23 mouse cellular contexts compared by ENCODE assay signal in genomic region chr11:116326963-116327603, GRCm38 (mm10). TPM values are rescaled to one million over a fixed set of nuclear protein-coding genes. Genes with fewer than 3 reads are reported as not detected.
A peak's percentile ranks its signal among the peaks of the same experiment; 100 is the strongest.
DNase-seq lines count a peak whose midpoint lies in the region; ATAC-seq and TF ChIP-seq lines count a peak whose summit lies in the region.
"Had no signal": no experiment of that assay in that cellular context is flagged by ENCODE, and none has a peak within 500 bp of the region (broad histone marks: within the 10 kb centered on the region; RNA-seq: fewer than 3 reads in every experiment).

No protein-coding gene starts in this region.

- H3K4me2 ChIP-seq in lung, embryonic 15.5 days = no peak overlapping the region
- H3K4me2 ChIP-seq: embryonic facial prominence, embryonic 15.5 days; forebrain, embryonic 12.5 days; heart, embryonic 13.5 days; intestine, embryonic 15.5 days; liver, embryonic 15.5 days; neural tube, embryonic 12.5 days; stomach, embryonic 15.5 days had no signal

- no peak overlapping the region for H3K27ac ChIP-seq in lung, embryonic 15.5 days
- peak overlapping the region; percentile 70 for H3K27ac ChIP-seq in embryonic facial prominence, embryonic 10.5 days (replicated peaks)
- H3K27ac ChIP-seq: embryonic facial prominence, embryonic 15.5 days; forebrain, embryonic 12.5 days; heart, embryonic 13.5 days; intestine, embryonic 15.5 days; liver, embryonic 15.5 days; neural tube, embryonic 12.5 days; stomach, embryonic 15.5 days had no signal

- peak; percentile 4; the same call in 1 of the 2 replicates for ATAC-seq in lung, embryonic 15.5 days (ENCODE audit: borderline replicate concordance, extremely low read depth, low FRiP score, low TSS enrichment)
- ATAC-seq: CD4-positive, CD25-positive, alpha-beta regulatory T cell, adult 4 months; intestine, embryonic 15.5 days; Patski had no signal

- no peaks in the 10 kb centered on the region for H3K9me3 ChIP-seq in lung, embryonic 15.5 days
- no peaks in the 10 kb centered on the region for H3K9me3 ChIP-seq in embryonic facial prominence, embryonic 10.5 days
- H3K9me3 ChIP-seq: embryonic facial prominence, embryonic 15.5 days; forebrain, embryonic 12.5 days; heart, embryonic 13.5 days; intestine, embryonic 15.5 days; liver, embryonic 15.5 days; neural tube, embryonic 12.5 days; stomach, embryonic 15.5 days had no signal

- no peak for TF ChIP-seq CTCF in lung, adult 2 months (IDR thresholded peaks at IDR 0.05; ENCODE audit: insufficient read depth, low read length)

- H3K36me3 ChIP-seq in lung, embryonic 15.5 days = no peaks in the 10 kb centered on the region
- H3K36me3 ChIP-seq in embryonic facial prominence, embryonic 10.5 days (replicated peaks) = no peaks in the 10 kb centered on the region
- H3K36me3 ChIP-seq: embryonic facial prominence, embryonic 15.5 days; forebrain, embryonic 12.5 days; heart, embryonic 13.5 days; intestine, embryonic 15.5 days; liver, embryonic 15.5 days; neural tube, embryonic 12.5 days; stomach, embryonic 15.5 days had no signal

- no peak for DNase-seq in lung, adult 2 months
- DNase-seq in ES-CJ7 (ENCODE audit: low read depth, low spot score) = peak; percentile 58
- DNase-seq in embryonic facial prominence, embryonic 10.5 days (ENCODE audit: low spot score) = peak; percentile 41
- DNase-seq in urinary bladder, postnatal 25 days (ENCODE audit: low spot score) = peak; percentile 63
- no peak for DNase-seq in embryo, embryonic 10 days (ENCODE audit: low spot score)
- DNase-seq in heart, postnatal 36 days = no peak
- DNase-seq: cerebellum, adult 18-20 months; thymus, postnatal 14 days had no signal

- H3K27me3 ChIP-seq in lung, embryonic 15.5 days = no peaks in the 10 kb centered on the region; the same call in 1 of the 2 replicates
- peaks cover 16% of the 10 kb centered on the region for H3K27me3 ChIP-seq in embryonic facial prominence, embryonic 10.5 days (replicated peaks; ENCODE audit: low read depth, poor library complexity, severe bottlenecking)
- H3K27me3 ChIP-seq: embryonic facial prominence, embryonic 15.5 days; intestine, embryonic 15.5 days; neural tube, embryonic 12.5 days; Patski; stomach, embryonic 15.5 days had no signal

- no peak overlapping the region for H3K4me3 ChIP-seq in lung, embryonic 15.5 days
- H3K4me3 ChIP-seq in lung, adult 2 months (replicated peaks; ENCODE audit: extremely low read depth, low read depth, low read length) = no peak overlapping the region
- H3K4me3 ChIP-seq in embryonic facial prominence, embryonic 10.5 days = no peak overlapping the region
- H3K4me3 ChIP-seq: embryonic facial prominence, embryonic 15.5 days; forebrain, embryonic 12.5 days; heart, embryonic 13.5 days; intestine, embryonic 15.5 days; liver, embryonic 15.5 days; neural tube, embryonic 12.5 days; stomach, embryonic 15.5 days had no signal

- no peak overlapping the region for H3K9ac ChIP-seq in lung, embryonic 15.5 days
- H3K9ac ChIP-seq: embryonic facial prominence, embryonic 15.5 days; forebrain, embryonic 12.5 days; heart, embryonic 13.5 days; intestine, embryonic 15.5 days; liver, embryonic 15.5 days; neural tube, embryonic 12.5 days; stomach, embryonic 15.5 days had no signal

- WGBS in lung, embryonic 15.5 days = 54% methylated on average over 7 of the region's 7 CpGs
- WGBS in lung, adult 2 months = 68% methylated on average over 7 of the region's 7 CpGs
- WGBS in embryonic facial prominence, embryonic 10.5 days = 61% methylated on average over 7 of the region's 7 CpGs

- peaks cover 13% of the 10 kb centered on the region for H3K4me1 ChIP-seq in lung, embryonic 15.5 days
- no peaks in the 10 kb centered on the region for H3K4me1 ChIP-seq in lung, adult 2 months (ENCODE audit: control insufficient read depth, insufficient read depth, low read length)
- peaks cover 51% of the 10 kb centered on the region for H3K4me1 ChIP-seq in embryonic facial prominence, embryonic 10.5 days

- TF ChIP-seq POLR2A in lung, adult 2 months (IDR thresholded peaks at IDR 0.05; ENCODE audit: borderline replicate concordance, extremely low read depth, low read depth, low read length) = no peak

- intact Hi-C loops in heart, postnatal 36 days (cut with DNase I) = no loop called here

RNA-seq across cellular contexts. Expression of gene Foxj1, which starts 8.1 kb away (rescaled TPM):
- 21.1 and 21.2 TPM in 2 replicates for polyA plus RNA-seq in lung, embryonic 15.5 days (2015; fragmentation: Nextera tagmentation; extraction: Ambion mirVana)
- 78.4 and 114 TPM in 2 replicates for polyA plus RNA-seq in lung, adult 2 months (2012; rRNA removed)
- polyA plus RNA-seq in embryonic facial prominence, embryonic 10.5 days (2016; fragmentation: Nextera tagmentation; extraction: Ambion mirVana) = 2.3 and 3.3 TPM in 2 replicates
- total RNA-seq in heart, postnatal 36 days (2021) = not detected
- total RNA-seq: granulocyte monocyte progenitor cell, adult 5-6 weeks; hematopoietic stem cell, adult 5-6 weeks; megakaryocyte, adult 5-6 weeks had no signal
- polyA plus RNA-seq: CD4-positive, CD25-positive, alpha-beta regulatory T cell, adult 4 months had no signal

RNA-seq across cellular contexts. Expression of gene Exoc7, which starts 20.1 kb away (rescaled TPM):
- polyA plus RNA-seq in lung, embryonic 15.5 days (2015; fragmentation: Nextera tagmentation; extraction: Ambion mirVana) = 58.4 and 63.5 TPM in 2 replicates
- 29.9 and 33.2 TPM in 2 replicates for polyA plus RNA-seq in lung, adult 2 months (2012; rRNA removed)
- 55.4 and 59.7 TPM in 2 replicates for polyA plus RNA-seq in embryonic facial prominence, embryonic 10.5 days (2016; fragmentation: Nextera tagmentation; extraction: Ambion mirVana)
- total RNA-seq in heart, postnatal 36 days (2021) = 10 to 100 TPM; 56.4 to 60.9 TPM

RNA-seq across cellular contexts. Expression of gene Galr2, which starts 46.3 kb away (rescaled TPM):
- 0.07 and 0.24 TPM in 2 replicates for polyA plus RNA-seq in lung, embryonic 15.5 days (2015; fragmentation: Nextera tagmentation; extraction: Ambion mirVana)
- polyA plus RNA-seq in lung, adult 2 months (2012; rRNA removed) = 0.10 and 0.18 TPM in 2 replicates
- polyA plus RNA-seq in embryonic facial prominence, embryonic 10.5 days (2016; fragmentation: Nextera tagmentation; extraction: Ambion mirVana) = 0.25 and 0.39 TPM in 2 replicates
- total RNA-seq in heart, postnatal 36 days (2021) = not detected
- total RNA-seq: granulocyte monocyte progenitor cell, adult 5-6 weeks; hematopoietic stem cell, adult 5-6 weeks; midbrain, postnatal 0 days had no signal
- polyA plus RNA-seq: CD4-positive, CD25-positive, alpha-beta regulatory T cell, adult 4 months; cortical plate, adult 2 months; heart, embryonic 13.5 days; liver, embryonic 15.5 days had no signal

RNA-seq across cellular contexts. Expression of gene Srp68, which starts 53.1 kb away (rescaled TPM):
- polyA plus RNA-seq in lung, embryonic 15.5 days (2015; fragmentation: Nextera tagmentation; extraction: Ambion mirVana) = 89.8 and 95.4 TPM in 2 replicates
- 29.7 and 42.9 TPM in 2 replicates for polyA plus RNA-seq in lung, adult 2 months (2012; rRNA removed)
- polyA plus RNA-seq in embryonic facial prominence, embryonic 10.5 days (2016; fragmentation: Nextera tagmentation; extraction: Ambion mirVana) = 104 TPM in 2 replicates
- 10 to 100 TPM; 65.9 to 71.2 TPM for total RNA-seq in heart, postnatal 36 days (2021)

Comparison
In these comparisons a context has a peak if more than half of its experiments do, and no peak if none do; other contexts are left out.
1. DNase-seq: peak in ES-CJ7 (single experiment), embryonic facial prominence, embryonic 10.5 days (single experiment) and urinary bladder, postnatal 25 days (single experiment); none in lung, adult 2 months (single experiment), embryo, embryonic 10 days (single experiment) and heart, postnatal 36 days (0 of 2).